ENCODE assay signal across 26 mouse cellular contexts in genomic region chr1:193540486-193540885, GRCm38 (mm10).
"Had no signal": no experiment of that assay in that cellular context is flagged by ENCODE, and none has a peak within 500 bp of the region (broad histone marks: within the 10 kb centered on the region; RNA-seq: fewer than 3 reads in every experiment).

No protein-coding gene starts in this region.

- H3K27me3 ChIP-seq: hindbrain, embryonic 12.5 days; intestine, embryonic 15.5 days; limb, embryonic 13.5 days; limb, embryonic 15.5 days had no signal

- H3K36me3 ChIP-seq: heart, embryonic 10.5 days; heart, embryonic 12.5 days; hindbrain, embryonic 10.5 days; hindbrain, embryonic 12.5 days; intestine, embryonic 15.5 days; limb, embryonic 13.5 days; limb, embryonic 15.5 days; liver, embryonic 12.5 days had no signal

- H3K9me3 ChIP-seq: heart, embryonic 10.5 days; heart, embryonic 12.5 days; hindbrain, embryonic 10.5 days; hindbrain, embryonic 12.5 days; intestine, embryonic 15.5 days; limb, embryonic 13.5 days; limb, embryonic 15.5 days; liver, embryonic 12.5 days had no signal

- H3K27ac ChIP-seq: gastrocnemius, adult 2 months; heart, adult 2 months; hindbrain, embryonic 10.5 days; hindbrain, embryonic 12.5 days; intestine, embryonic 15.5 days; layer of hippocampus, adult 2 months; left cerebral cortex, adult 2 months; limb, embryonic 13.5 days; limb, embryonic 15.5 days; liver, embryonic 12.5 days; liver, embryonic 14.5 days had no signal

- H3K9ac ChIP-seq: heart, embryonic 12.5 days; hindbrain, embryonic 12.5 days; hindbrain, embryonic 14.5 days; intestine, embryonic 15.5 days; limb, embryonic 13.5 days; limb, embryonic 15.5 days; liver, embryonic 12.5 days; liver, embryonic 14.5 days had no signal

- DNase-seq: gastrocnemius, adult 2 months; gastrocnemius, postnatal 10 days; gastrocnemius, postnatal 25 days; heart, adult 2 months; heart, postnatal 10 days; heart, postnatal 4 days; kidney, adult 18-20 months; kidney, adult 8-10 months; kidney, postnatal 10 days; kidney, postnatal 25 days; kidney, postnatal 4 days had no signal

- H3K4me2 ChIP-seq: heart, embryonic 12.5 days; hindbrain, embryonic 12.5 days; hindbrain, embryonic 14.5 days; intestine, embryonic 15.5 days; limb, embryonic 13.5 days; limb, embryonic 15.5 days; liver, embryonic 12.5 days had no signal

- H3K4me3 ChIP-seq: gastrocnemius, adult 2 months; heart, adult 2 months; heart, embryonic 10.5 days; heart, embryonic 12.5 days; hindbrain, embryonic 10.5 days; hindbrain, embryonic 12.5 days; intestine, embryonic 15.5 days; layer of hippocampus, adult 2 months; left cerebral cortex, adult 2 months; limb, embryonic 13.5 days; limb, embryonic 15.5 days; liver, embryonic 12.5 days had no signal

- ATAC-seq: hindbrain, embryonic 16.5 days; inflammation-experienced regulatory T-cells, adult 6 months; intestine, embryonic 15.5 days; intestine, postnatal 0 days; liver, embryonic 12.5 days had no signal

- H3K4me1 ChIP-seq: intestine, embryonic 15.5 days; liver, embryonic 12.5 days had no signal
